Comparison of ENCODE assay signal across 14 mouse cellular contexts in the genomic region with DNA sequence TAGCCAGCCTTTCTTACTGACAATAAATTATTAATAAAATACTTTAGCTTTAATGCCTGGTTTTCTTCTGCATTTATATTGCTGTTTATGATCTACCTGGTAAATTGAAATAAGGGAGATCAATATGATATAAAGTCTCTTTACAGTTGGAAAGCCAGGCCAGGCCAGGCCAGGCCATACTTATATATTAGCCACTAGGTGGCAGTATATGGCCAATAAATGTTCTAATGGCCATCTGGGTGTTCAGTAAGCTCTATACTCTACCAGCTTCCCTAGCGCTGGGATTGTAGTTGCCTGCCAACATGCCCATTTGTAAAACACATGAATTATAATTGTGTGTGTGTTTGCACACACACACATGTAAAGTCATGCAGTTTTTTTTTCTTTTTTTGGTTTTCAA. TPM values are rescaled to one million over a fixed set of nuclear protein-coding genes. Genes with fewer than 3 reads are reported as not detected.
DNase-seq lines count a peak whose midpoint lies in the region; ATAC-seq and TF ChIP-seq lines count a peak whose summit lies in the region.
"Had no signal": no experiment of that assay in that cellular context is flagged by ENCODE, and none has a peak within 500 bp of the region (broad histone marks: within the 10 kb centered on the region; RNA-seq: fewer than 3 reads in every experiment).

No protein-coding gene starts in this region.

- no peak overlapping the region for H3K9ac ChIP-seq in embryonic facial prominence, embryonic 11.5 days (replicated peaks; ENCODE audit: low read length)
- no peak overlapping the region for H3K9ac ChIP-seq in lung, embryonic 14.5 days
- no peak overlapping the region for H3K9ac ChIP-seq in forebrain, postnatal 0 days
- H3K9ac ChIP-seq in neural tube, embryonic 13.5 days = no peak overlapping the region
- H3K9ac ChIP-seq: embryonic facial prominence, embryonic 15.5 days had no signal

- no peak for TF ChIP-seq POLR2A in lung, adult 2 months (IDR thresholded peaks at IDR 0.05; ENCODE audit: borderline replicate concordance, extremely low read depth, low read depth, low read length)

- ATAC-seq in embryonic facial prominence, embryonic 11.5 days (replicated peaks; ENCODE audit: insufficient number of reproducible peaks, low FRiP score, low TSS enrichment, low read depth) = 0 out of 2 replicates have a peak, but pooled peaks have one; percentile 63
- ATAC-seq in lung, embryonic 14.5 days (ENCODE audit: insufficient read depth) = peak; percentile 69; the same call in 1 of the 2 replicates
- ATAC-seq in forebrain, postnatal 0 days = no peak
- ATAC-seq in neural tube, embryonic 13.5 days (ENCODE audit: low read depth) = 0 out of 2 replicates have a peak, but pooled peaks have one; percentile 47

- H3K4me3 ChIP-seq in embryonic facial prominence, embryonic 11.5 days (ENCODE audit: low read depth, low read length) = no peak overlapping the region
- H3K4me3 ChIP-seq in embryonic facial prominence, embryonic 10.5 days = no peak overlapping the region
- H3K4me3 ChIP-seq in lung, embryonic 14.5 days (ENCODE audit: low read depth, low read length) = no peak overlapping the region
- no peak overlapping the region for H3K4me3 ChIP-seq in lung, adult 2 months (replicated peaks; ENCODE audit: extremely low read depth, low read depth, low read length)
- no peak overlapping the region for H3K4me3 ChIP-seq in forebrain, postnatal 0 days (ENCODE audit: low read depth, low read length)
- no peak overlapping the region for H3K4me3 ChIP-seq in neural tube, embryonic 13.5 days
- H3K4me3 ChIP-seq: embryonic facial prominence, embryonic 15.5 days had no signal

- H3K9me3 ChIP-seq in embryonic facial prominence, embryonic 11.5 days (replicated peaks; ENCODE audit: control insufficient read depth, low read length) = no peaks in the 10 kb centered on the region
- no peaks in the 10 kb centered on the region for H3K9me3 ChIP-seq in embryonic facial prominence, embryonic 10.5 days
- H3K9me3 ChIP-seq in lung, embryonic 14.5 days (ENCODE audit: low read depth, low read length) = no peaks in the 10 kb centered on the region
- H3K9me3 ChIP-seq in forebrain, postnatal 0 days (ENCODE audit: low read length) = no peaks in the 10 kb centered on the region
- H3K9me3 ChIP-seq in neural tube, embryonic 13.5 days = no peaks in the 10 kb centered on the region
- H3K9me3 ChIP-seq: embryonic facial prominence, embryonic 15.5 days had no signal

- H3K27ac ChIP-seq in embryonic facial prominence, embryonic 11.5 days (replicated peaks; ENCODE audit: low read depth, low read length) = no peak overlapping the region
- no peak overlapping the region for H3K27ac ChIP-seq in embryonic facial prominence, embryonic 10.5 days (replicated peaks)
- no peak overlapping the region for H3K27ac ChIP-seq in lung, embryonic 14.5 days (ENCODE audit: low read depth)
- no peak overlapping the region for H3K27ac ChIP-seq in forebrain, postnatal 0 days (ENCODE audit: low read depth, low read length)
- no peak overlapping the region for H3K27ac ChIP-seq in neural tube, embryonic 13.5 days (replicated peaks)
- H3K27ac ChIP-seq: embryonic facial prominence, embryonic 15.5 days had no signal

- peaks cover 2% of the 10 kb centered on the region for H3K36me3 ChIP-seq in embryonic facial prominence, embryonic 11.5 days (replicated peaks; ENCODE audit: control insufficient read depth, insufficient read depth, low read depth, low read length)
- peaks cover 84% of the 10 kb centered on the region for H3K36me3 ChIP-seq in embryonic facial prominence, embryonic 10.5 days (replicated peaks)
- H3K36me3 ChIP-seq in lung, embryonic 14.5 days (ENCODE audit: insufficient read depth) = peaks cover 63% of the 10 kb centered on the region
- peaks cover 13% of the 10 kb centered on the region; the same call in 1 of the 2 replicates for H3K36me3 ChIP-seq in forebrain, postnatal 0 days (ENCODE audit: insufficient read depth)
- peaks cover 41% of the 10 kb centered on the region for H3K36me3 ChIP-seq in neural tube, embryonic 13.5 days

- H3K27me3 ChIP-seq in embryonic facial prominence, embryonic 11.5 days (ENCODE audit: control insufficient read depth, insufficient read depth, low read length) = no peaks in the 10 kb centered on the region
- H3K27me3 ChIP-seq in embryonic facial prominence, embryonic 10.5 days (replicated peaks; ENCODE audit: low read depth, poor library complexity, severe bottlenecking) = no peaks in the 10 kb centered on the region
- no peaks in the 10 kb centered on the region for H3K27me3 ChIP-seq in lung, embryonic 14.5 days (ENCODE audit: insufficient read depth, low read length)
- no peaks in the 10 kb centered on the region for H3K27me3 ChIP-seq in forebrain, postnatal 0 days (ENCODE audit: insufficient read depth, low read length)
- H3K27me3 ChIP-seq in neural tube, embryonic 13.5 days = no peaks in the 10 kb centered on the region
- H3K27me3 ChIP-seq: embryonic facial prominence, embryonic 15.5 days had no signal

- TF ChIP-seq CTCF in lung, embryonic 14.5 days (IDR thresholded peaks at IDR 0.05; ENCODE audit: low read depth) = peak; percentile 64
- no peak for TF ChIP-seq CTCF in lung, adult 2 months (IDR thresholded peaks at IDR 0.05; ENCODE audit: insufficient read depth, low read length)
- TF ChIP-seq CTCF in forebrain, postnatal 0 days (IDR thresholded peaks at IDR 0.05; ENCODE audit: low read depth) = peak; percentile 35; the same call in 1 of the 2 replicates

- H3K4me1 ChIP-seq in embryonic facial prominence, embryonic 11.5 days (ENCODE audit: control insufficient read depth, insufficient read depth, low read length) = no peaks in the 10 kb centered on the region
- H3K4me1 ChIP-seq in embryonic facial prominence, embryonic 10.5 days = no peaks in the 10 kb centered on the region
- no peaks in the 10 kb centered on the region for H3K4me1 ChIP-seq in lung, embryonic 14.5 days (ENCODE audit: insufficient read depth)
- H3K4me1 ChIP-seq in lung, adult 2 months (ENCODE audit: control insufficient read depth, insufficient read depth, low read length) = no peaks in the 10 kb centered on the region
- no peaks in the 10 kb centered on the region for H3K4me1 ChIP-seq in forebrain, postnatal 0 days (ENCODE audit: insufficient read depth)
- H3K4me1 ChIP-seq in neural tube, embryonic 13.5 days (replicated peaks) = no peaks in the 10 kb centered on the region
- H3K4me1 ChIP-seq: embryonic facial prominence, embryonic 15.5 days had no signal

- DNase-seq in embryonic facial prominence, embryonic 11.5 days (ENCODE audit: low spot score) = peak; percentile 60
- no peak for DNase-seq in embryonic facial prominence, embryonic 10.5 days (ENCODE audit: low spot score)
- peak; percentile 73 for DNase-seq in lung, embryonic 14.5 days
- DNase-seq in lung, adult 2 months = no peak
- DNase-seq in forebrain, postnatal 0 days = no peak
- no peak for DNase-seq in adrenal gland, postnatal 10 days
- DNase-seq in urinary bladder, adult 2 months (ENCODE audit: low spot score) = no peak
- DNase-seq: adrenal gland, adult 8-10 months; layer of hippocampus, postnatal 36 days; thymus, postnatal 25 days had no signal

- no peak overlapping the region for H3K4me2 ChIP-seq in embryonic facial prominence, embryonic 11.5 days (ENCODE audit: low read depth, low read length)
- no peak overlapping the region for H3K4me2 ChIP-seq in lung, embryonic 14.5 days
- H3K4me2 ChIP-seq in forebrain, postnatal 0 days (ENCODE audit: low read depth) = no peak overlapping the region
- no peak overlapping the region for H3K4me2 ChIP-seq in neural tube, embryonic 13.5 days
- H3K4me2 ChIP-seq: embryonic facial prominence, embryonic 15.5 days had no signal

- 92% methylated on average over 1 of the region's 1 CpGs for WGBS in embryonic facial prominence, embryonic 11.5 days
- WGBS in embryonic facial prominence, embryonic 10.5 days = 94% methylated on average over 1 of the region's 1 CpGs
- WGBS in lung, embryonic 14.5 days = 88% methylated on average over 1 of the region's 1 CpGs
- WGBS in lung, adult 2 months = 68% methylated on average over 1 of the region's 1 CpGs
- WGBS in forebrain, postnatal 0 days = 83% methylated on average over 1 of the region's 1 CpGs
- 80% methylated on average over 1 of the region's 1 CpGs for WGBS in neural tube, embryonic 13.5 days

RNA-seq across cellular contexts. Expression of a gene that starts 16.7 kb away (rescaled TPM):
- polyA plus RNA-seq in embryonic facial prominence, embryonic 11.5 days (2014; fragmentation: Nextera tagmentation; extraction: Ambion mirVana) = 0.35 TPM in 1 of 2 replicates, not detected in the other
- polyA plus RNA-seq in embryonic facial prominence, embryonic 10.5 days (2016; fragmentation: Nextera tagmentation; extraction: Ambion mirVana) = 0.09 TPM in 2 replicates
- 0.30 TPM in 1 of 2 replicates, not detected in the other for polyA plus RNA-seq in lung, embryonic 14.5 days (2014; fragmentation: Nextera tagmentation; extraction: Ambion mirVana)
- not detected in 2 replicates for polyA plus RNA-seq in lung, adult 2 months (2012; rRNA removed)
- total RNA-seq in forebrain, postnatal 0 days (2014; rRNA removed) = 0.38 TPM in 1 of 2 replicates, not detected in the other
- polyA plus RNA-seq in forebrain, postnatal 0 days (2015; fragmentation: Nextera tagmentation; extraction: Ambion mirVana) = 0.18 and 0.19 TPM in 2 replicates
- 0.87 and 1.8 TPM in 2 replicates for polyA plus RNA-seq in neural tube, embryonic 13.5 days (2015; fragmentation: Nextera tagmentation; extraction: Ambion mirVana)
- total RNA-seq in adrenal gland, postnatal 10 days (2021) = under 1 TPM in 1 of 2 experiments, not detected in 1; 0.15 TPM
- not detected in 2 replicates for polyA plus RNA-seq in urinary bladder, adult 2 months (2012; rRNA removed)
- total RNA-seq: adrenal gland, adult 8-10 months; layer of hippocampus, postnatal 36 days had no signal
- polyA plus RNA-seq: C2C12; embryonic facial prominence, embryonic 15.5 days; heart, embryonic 16.5 days had no signal

Comparison
In these comparisons a context has a peak if more than half of its experiments do, and no peak if none do; other contexts are left out.
1. DNase-seq: peak in embryonic facial prominence, embryonic 11.5 days (single experiment) and lung, embryonic 14.5 days (single experiment); none in embryonic facial prominence, embryonic 10.5 days (single experiment), lung, adult 2 months (single experiment), forebrain, postnatal 0 days (single experiment), adrenal gland, postnatal 10 days (single experiment) and urinary bladder, adult 2 months (single experiment).